Mouse (Mus musculus) heart, embryonic 12.5 days (tissue): ENCODE results near the gene Ostn. TPM values are rescaled to one million over a fixed set of nuclear protein-coding genes. Genes with fewer than 3 reads are reported as not detected.

ENCODE experiments used
- ATAC-seq: fragments of 200-750 bp; cut with Nextera tagmentation; 2 replicates; pipeline ENCODE4 v1.8.0; 2017; ENCODE audit warnings: moderate TSS enrichment, moderate library complexity; ENCODE audit not compliant: insufficient number of reproducible peaks, low FRiP score
- H3K27ac ChIP-seq: fragments of 300-500 bp; sonication (generic); 2 replicates; pipeline ENCODE4 v1.5.1; 2016; ENCODE audit warnings: mild to moderate bottlenecking, moderate library complexity; ENCODE audit not compliant: poor library complexity, severe bottlenecking
- H3K27me3 ChIP-seq: fragments of 300-500 bp; sonication (generic); replicated peaks from 2 replicates; pipeline ENCODE4 v1.6.1; 2016; ENCODE audit warnings: mild to moderate bottlenecking, moderate library complexity
- H3K36me3 ChIP-seq: fragments of 300-500 bp; sonication (generic); 2 replicates; pipeline ENCODE4 v1.6.1; 2016; ENCODE audit warnings: mild to moderate bottlenecking, moderate library complexity
- H3K4me1 ChIP-seq: fragments of 300-500 bp; sonication (generic); replicated peaks from 2 replicates; pipeline ENCODE4 v1.6.1; 2016; ENCODE audit warnings: mild to moderate bottlenecking
- H3K4me2 ChIP-seq: fragments of 300-500 bp; sonication (generic); 2 replicates; pipeline ENCODE4 v1.6.1; 2016; ENCODE audit warnings: mild to moderate bottlenecking, moderate library complexity
- H3K4me3 ChIP-seq: fragments of 300-500 bp; sonication (generic); 2 replicates; pipeline ENCODE4 v1.5.1; 2016; ENCODE audit warnings: mild to moderate bottlenecking
- H3K9ac ChIP-seq: fragments of 300-500 bp; sonication (generic); 2 replicates; pipeline ENCODE4 v1.6.1; 2016; ENCODE audit warnings: mild to moderate bottlenecking, moderate library complexity
- H3K9me3 ChIP-seq: fragments of 300-500 bp; sonication (generic); replicated peaks from 2 replicates; pipeline ENCODE4 v1.6.1; 2016; ENCODE audit warnings: mild to moderate bottlenecking, moderate library complexity
- WGBS: fragments of 180-500 bp; shearing (Covaris S2); methylation state at CpG from one replicate; pipeline ENCODE4 v1.1.7; 2016; 5-methylcytosine and 5-hydroxymethylcytosine counted together
- polyA plus RNA-seq: library from polyadenylated mRNA; unstranded; fragments of >200 nt; fragmentation: Nextera tagmentation; extraction: Ambion mirVana; gene quantifications from 2 replicates; pipeline ENCODE4 v1.2.1, GENCODE M21; 2016

Ostn gene
- polyA plus RNA-seq, 1 experiment from 2014 or later: not detected

GRCm38 (mm10) chr16:27387634-27388611 lies 80.6 kb downstream of the Ostn start:
- H3K9ac ChIP-seq: peak overlapping the region; percentile 36; the same call in 1 of the 2 replicates
- peak overlapping the region; percentile 51 for H3K27ac ChIP-seq
- WGBS: 32% methylated on average over 12 of the region's 12 CpGs

GRCm38 (mm10) chr16:27388761-27389451 lies 81.6 kb downstream of the Ostn start, which contains the start of gene Ccdc50:
Gene Ccdc50 (plus strand): TSS chr16:27388869.
- Histone ChIP-seq H3K4me3 (peak within 1 kb of the TSS; percentile 69), H3K27ac (peak within 1 kb of the TSS; percentile 92), H3K4me1 (peaks cover 29% of the 10 kb centered on the region), H3K9me3 (no peaks in the 10 kb centered on the region), H3K4me2 (peak within 1 kb of the TSS; percentile 79), H3K36me3 (no peaks in the 10 kb centered on the region), H3K27me3 (no peaks in the 10 kb centered on the region), H3K9ac (peak within 1 kb of the TSS; percentile 90)
- peak; percentile 92 for ATAC-seq
- under 1% methylated on average over 69 of the region's 69 CpGs for WGBS

More at GRCm38 (mm10) chr16:27387634-27388611, 80.6 kb downstream of the Ostn start:
- Histone ChIP-seq H3K36me3 (no peaks in the 10 kb centered on the region), H3K27me3 (no peaks in the 10 kb centered on the region), H3K9me3 (no peaks in the 10 kb centered on the region), H3K4me2 (peak overlapping the region; percentile 79), H3K4me3 (peak overlapping the region; percentile 69), H3K4me1 (peaks cover 29% of the 10 kb centered on the region)
- ATAC-seq: no peak

GRCm38 (mm10) chr16:27389534-27390282 lies 82.4 kb downstream of the Ostn start:
- Histone ChIP-seq H3K9me3 (no peaks in the 10 kb centered on the region), H3K9ac (peak overlapping the region; percentile 90), H3K4me2 (peak overlapping the region; percentile 79), H3K27me3 (no peaks in the 10 kb centered on the region), H3K36me3 (no peaks in the 10 kb centered on the region), H3K4me1 (peaks cover 29% of the 10 kb centered on the region), H3K4me3 (peak overlapping the region; percentile 69), H3K27ac (peak overlapping the region; percentile 92)
- 37% methylated on average over 7 of the region's 7 CpGs for WGBS
- 0 out of 2 replicates have a peak, but pooled peaks have one; percentile 2 for ATAC-seq

GRCm38 (mm10) chr16:27390306-27390705 lies 83.0 kb downstream of the Ostn start:
- Histone ChIP-seq H3K4me2 (peak overlapping the region; percentile 79), H3K4me3 (peak overlapping the region; percentile 69), H3K9me3 (no peaks in the 10 kb centered on the region), H3K27ac (no peak overlapping the region), H3K36me3 (no peaks in the 10 kb centered on the region), H3K27me3 (no peaks in the 10 kb centered on the region), H3K4me1 (peaks cover 29% of the 10 kb centered on the region), H3K9ac (no peak overlapping the region)
- ATAC-seq: no peak
- 88% methylated on average over 4 of the region's 4 CpGs for WGBS

GRCm38 (mm10) chr16:27391845-27392244 lies 84.6 kb downstream of the Ostn start:
- peaks cover 5% of the 10 kb centered on the region; the same call in 1 of the 2 replicates for H3K36me3 ChIP-seq
- H3K4me3 ChIP-seq: no peak overlapping the region
- no peaks in the 10 kb centered on the region for H3K27me3 ChIP-seq
- no peak overlapping the region for H3K4me2 ChIP-seq
- H3K27ac ChIP-seq: no peak overlapping the region
- 0 out of 2 replicates have a peak, but pooled peaks cover 2% of the 10 kb centered on the region for H3K9me3 ChIP-seq
- no peak for ATAC-seq
- peaks cover 29% of the 10 kb centered on the region for H3K4me1 ChIP-seq
- 89% methylated on average over 2 of the region's 2 CpGs for WGBS
- no peak overlapping the region for H3K9ac ChIP-seq

- Histone ChIP-seq H3K27ac (no peak overlapping the region), H3K4me1 (peaks cover 11% of the 10 kb centered on the region), H3K9ac (no peak overlapping the region), H3K9me3 (0 out of 2 replicates have a peak, but pooled peaks cover 2% of the 10 kb centered on the region), H3K4me3 (no peak overlapping the region), H3K27me3 (no peaks in the 10 kb centered on the region), H3K4me2 (no peak overlapping the region), H3K36me3 (peaks cover 5% of the 10 kb centered on the region; the same call in 1 of the 2 replicates)
- ATAC-seq: no peak
- 86% methylated on average over 4 of the region's 4 CpGs for WGBS
Observed at GRCm38 (mm10) chr16:27395251-27396037, 88.2 kb downstream of the Ostn start.

GRCm38 (mm10) chr16:27396951-27397350 lies 89.7 kb downstream of the Ostn start:
- peaks cover 5% of the 10 kb centered on the region; the same call in 1 of the 2 replicates for H3K36me3 ChIP-seq
- no peak for ATAC-seq
- no peaks in the 10 kb centered on the region for H3K27me3 ChIP-seq
- H3K27ac ChIP-seq: no peak overlapping the region
- H3K4me2 ChIP-seq: no peak overlapping the region
- H3K9ac ChIP-seq: no peak overlapping the region
- H3K9me3 ChIP-seq: 0 out of 2 replicates have a peak, but pooled peaks cover 2% of the 10 kb centered on the region
- WGBS: 97% methylated on average over 1 of the region's 1 CpGs
- H3K4me3 ChIP-seq: no peak overlapping the region
- 0 out of 2 replicates have a peak, but pooled peaks cover 3% of the 10 kb centered on the region for H3K4me1 ChIP-seq

- Histone ChIP-seq H3K27me3 (no peaks in the 10 kb centered on the region), H3K36me3 (peaks cover 5% of the 10 kb centered on the region; the same call in 1 of the 2 replicates), H3K4me2 (no peak overlapping the region), H3K9me3 (0 out of 2 replicates have a peak, but pooled peaks cover 2% of the 10 kb centered on the region), H3K9ac (no peak overlapping the region), H3K4me1 (0 out of 2 replicates have a peak, but pooled peaks cover 3% of the 10 kb centered on the region), H3K4me3 (no peak overlapping the region), H3K27ac (no peak overlapping the region)
- WGBS: 82% methylated on average over 3 of the region's 3 CpGs
- no peak for ATAC-seq
Observed at GRCm38 (mm10) chr16:27399026-27399718, 91.9 kb downstream of the Ostn start.

GRCm38 (mm10) chr16:27399719-27400253 lies 92.5 kb downstream of the Ostn start:
- H3K4me3 ChIP-seq: no peak overlapping the region
- H3K27me3 ChIP-seq: no peaks in the 10 kb centered on the region
- H3K9me3 ChIP-seq: 0 out of 2 replicates have a peak, but pooled peaks cover 2% of the 10 kb centered on the region
- WGBS: 88% methylated on average over 6 of the region's 6 CpGs
- no peak overlapping the region for H3K9ac ChIP-seq
- 0 out of 2 replicates have a peak, but pooled peaks cover 3% of the 10 kb centered on the region for H3K4me1 ChIP-seq
- H3K36me3 ChIP-seq: peaks cover 5% of the 10 kb centered on the region; the same call in 1 of the 2 replicates
- no peak for ATAC-seq
- no peak overlapping the region for H3K27ac ChIP-seq
- H3K4me2 ChIP-seq: no peak overlapping the region
